Mouse (Mus musculus): ENCODE measurements around the gene BC107364. TPM values are rescaled to one million over a fixed set of nuclear protein-coding genes. Genes with fewer than 3 reads are reported as not detected.
"Not testable (repeated sequence)": the region's sequence is repeated elsewhere in the genome, so short reads cannot be mapped to it uniquely, and the experiment has no call there.

Gene BC107364
- polyA plus RNA-seq, 1 experiment from 2014 or later, result not detected

GRCm38 (mm10) chr3:96414951-96415327, 37.2 kb downstream of the BC107364 start:
- Histone ChIP-seq H3K9ac (0 out of 2 replicates have a peak overlapping the region, but pooled peaks have one; percentile 90), H3K27me3 (peaks cover 17% of the 10 kb centered on the region), H3K27ac (no peak overlapping the region), H3K4me3 (replicated peaks) (peak overlapping the region; percentile 66), H3K9me3 (no peaks in the 10 kb centered on the region), H3K4me2 (peak overlapping the region; percentile 76), H3K36me3 (replicated peaks) (no peaks in the 10 kb centered on the region), H3K4me1 (peaks cover 7% of the 10 kb centered on the region)
- 44% methylated on average over 7 of the region's 7 CpGs for WGBS
- ATAC-seq (ENCODE audit: low FRiP score), result no peak

- peak overlapping the region; percentile 66 for H3K4me3 ChIP-seq (replicated peaks)
- H3K9ac ChIP-seq, result peak overlapping the region; percentile 90
- H3K4me1 ChIP-seq, result peaks cover 11% of the 10 kb centered on the region
- ATAC-seq (ENCODE audit: low FRiP score), result peak; percentile 95
- no peaks in the 10 kb centered on the region for H3K36me3 ChIP-seq (replicated peaks)
- under 1% methylated on average over 64 of the region's 64 CpGs for WGBS
- peaks cover 23% of the 10 kb centered on the region for H3K27me3 ChIP-seq
- peak overlapping the region; percentile 84 for H3K27ac ChIP-seq
- peak overlapping the region; percentile 76 for H3K4me2 ChIP-seq
- no peaks in the 10 kb centered on the region for H3K9me3 ChIP-seq
These were observed 37.8 kb downstream of the BC107364 start for GRCm38 (mm10) chr3:96414126-96414950.

GRCm38 (mm10) chr3:96413581-96414125, 38.5 kb downstream of the BC107364 start:
- peaks cover 30% of the 10 kb centered on the region for H3K27me3 ChIP-seq
- H3K36me3 ChIP-seq (replicated peaks), result no peaks in the 10 kb centered on the region
- H3K4me3 ChIP-seq (replicated peaks), result peak overlapping the region; percentile 66
- H3K9me3 ChIP-seq, result no peaks in the 10 kb centered on the region
- no peak for ATAC-seq (ENCODE audit: low FRiP score)
- no peak overlapping the region for H3K9ac ChIP-seq
- H3K4me2 ChIP-seq, result peak overlapping the region; percentile 76
- 36% methylated on average over 9 of the region's 9 CpGs for WGBS
- no peak overlapping the region for H3K27ac ChIP-seq
- peaks cover 14% of the 10 kb centered on the region for H3K4me1 ChIP-seq

GRCm38 (mm10) chr3:96411821-96412220, 40.3 kb downstream of the BC107364 start:
- H3K27ac ChIP-seq, result no peak overlapping the region
- 77% methylated on average over 3 of the region's 3 CpGs for WGBS
- H3K4me2 ChIP-seq, result no peak overlapping the region
- H3K9ac ChIP-seq, result no peak overlapping the region
- H3K27me3 ChIP-seq, result peaks cover 47% of the 10 kb centered on the region
- H3K9me3 ChIP-seq, result no peaks in the 10 kb centered on the region
- H3K36me3 ChIP-seq (replicated peaks), result no peaks in the 10 kb centered on the region
- peaks cover 14% of the 10 kb centered on the region for H3K4me1 ChIP-seq
- no peak for ATAC-seq (ENCODE audit: low FRiP score)
- no peak overlapping the region for H3K4me3 ChIP-seq (replicated peaks)

- no peak for ATAC-seq (ENCODE audit: low FRiP score)
- no peaks in the 10 kb centered on the region for H3K9me3 ChIP-seq
- no peak overlapping the region for H3K4me2 ChIP-seq
- no peak overlapping the region for H3K27ac ChIP-seq
- no peak overlapping the region for H3K9ac ChIP-seq
- H3K36me3 ChIP-seq (replicated peaks), result no peaks in the 10 kb centered on the region
- H3K4me1 ChIP-seq, result peaks cover 14% of the 10 kb centered on the region
- 84% methylated on average over 5 of the region's 5 CpGs for WGBS
- H3K27me3 ChIP-seq, result peaks cover 54% of the 10 kb centered on the region
- H3K4me3 ChIP-seq (replicated peaks), result no peak overlapping the region
These were observed 41.1 kb downstream of the BC107364 start for GRCm38 (mm10) chr3:96410966-96411365.

- peaks cover 65% of the 10 kb centered on the region for H3K27me3 ChIP-seq
- H3K36me3 ChIP-seq (replicated peaks), result no peaks in the 10 kb centered on the region
- no peak overlapping the region for H3K27ac ChIP-seq
- H3K9ac ChIP-seq, result no peak overlapping the region
- WGBS, result 4% methylated on average over 31 of the region's 31 CpGs
- no peak for ATAC-seq (ENCODE audit: low FRiP score)
- no peaks in the 10 kb centered on the region for H3K9me3 ChIP-seq
- H3K4me1 ChIP-seq, result peaks cover 10% of the 10 kb centered on the region
- peak overlapping the region; percentile 34 for H3K4me2 ChIP-seq
- H3K4me3 ChIP-seq (replicated peaks), result peak overlapping the region; percentile 13; the same call in 1 of the 2 replicates
These were observed 42.3 kb downstream of the BC107364 start for GRCm38 (mm10) chr3:96409701-96410246.

- peaks cover 82% of the 10 kb centered on the region for H3K27me3 ChIP-seq
- H3K9me3 ChIP-seq; H3K27ac ChIP-seq; ATAC-seq (ENCODE audit: low FRiP score); H3K4me2 ChIP-seq; H3K9ac ChIP-seq; H3K4me3 ChIP-seq (replicated peaks); H3K36me3 ChIP-seq (replicated peaks): not testable (repeated sequence)
- WGBS, result 92% methylated on average over 10 of the region's 10 CpGs
- H3K4me1 ChIP-seq, result peaks cover 13% of the 10 kb centered on the region
These were observed 44.0 kb downstream of the BC107364 start for GRCm38 (mm10) chr3:96408111-96408510.

GRCm38 (mm10) chr3:96405541-96406503, 46.3 kb downstream of the BC107364 start:
- Histone ChIP-seq H3K4me2 (no peak overlapping the region), H3K36me3 (replicated peaks) (no peaks in the 10 kb centered on the region), H3K4me1 (peaks cover 19% of the 10 kb centered on the region), H3K9ac (no peak overlapping the region), H3K27me3 (peaks cover 92% of the 10 kb centered on the region), H3K9me3 (no peaks in the 10 kb centered on the region), H3K4me3 (replicated peaks) (no peak overlapping the region), H3K27ac (no peak overlapping the region)
- ATAC-seq (ENCODE audit: low FRiP score), result no peak
- WGBS, result 65% methylated on average over 32 of the region's 32 CpGs

GRCm38 (mm10) chr3:96405004-96405403, 47.1 kb downstream of the BC107364 start:
- peaks cover 92% of the 10 kb centered on the region for H3K27me3 ChIP-seq
- no peak overlapping the region for H3K27ac ChIP-seq
- H3K4me1 ChIP-seq, result peaks cover 19% of the 10 kb centered on the region
- no peaks in the 10 kb centered on the region for H3K9me3 ChIP-seq
- H3K4me2 ChIP-seq, result peak overlapping the region; percentile 38
- no peak for ATAC-seq (ENCODE audit: low FRiP score)
- no peak overlapping the region for H3K9ac ChIP-seq
- 27% methylated on average over 11 of the region's 11 CpGs for WGBS
- no peak overlapping the region for H3K4me3 ChIP-seq (replicated peaks)
- no peaks in the 10 kb centered on the region for H3K36me3 ChIP-seq (replicated peaks)

- Histone ChIP-seq H3K9ac (no peak overlapping the region), H3K36me3 (replicated peaks) (no peaks in the 10 kb centered on the region), H3K4me3 (replicated peaks) (peak overlapping the region; percentile 20), H3K9me3 (no peaks in the 10 kb centered on the region), H3K4me1 (peaks cover 16% of the 10 kb centered on the region), H3K4me2 (peak overlapping the region; percentile 38), H3K27me3 (peaks cover 92% of the 10 kb centered on the region), H3K27ac (no peak overlapping the region)
- ATAC-seq (ENCODE audit: low FRiP score), result no peak
- WGBS, result under 1% methylated on average over 26 of the region's 26 CpGs
These were observed 47.7 kb downstream of the BC107364 start for GRCm38 (mm10) chr3:96404450-96404849.

- Histone ChIP-seq H3K4me1 (peaks cover 12% of the 10 kb centered on the region), H3K9me3 (no peaks in the 10 kb centered on the region), H3K4me3 (replicated peaks) (no peak overlapping the region), H3K27ac (no peak overlapping the region), H3K9ac (no peak overlapping the region), H3K27me3 (peaks cover 91% of the 10 kb centered on the region), H3K4me2 (no peak overlapping the region), H3K36me3 (replicated peaks) (no peaks in the 10 kb centered on the region)
- ATAC-seq (ENCODE audit: low FRiP score), result no peak
- WGBS, result 18% methylated on average over 1 of the region's 1 CpGs
These were observed 49.1 kb downstream of the BC107364 start for GRCm38 (mm10) chr3:96403016-96403415.
